Mouse (Mus musculus) retina, embryonic 14.5 days (tissue): ENCODE results near the gene Osbp.
"Not testable (repeated sequence)": the region's sequence is repeated elsewhere in the genome, so short reads cannot be mapped to it uniquely, and the experiment has no call there.

ENCODE experiments used
- DNase-seq: peaks from one replicate; pipeline ENCODE4 v3.0.0-alpha.2; 2015; ENCODE audit warnings: low spot score

Osbp gene

DNA sequence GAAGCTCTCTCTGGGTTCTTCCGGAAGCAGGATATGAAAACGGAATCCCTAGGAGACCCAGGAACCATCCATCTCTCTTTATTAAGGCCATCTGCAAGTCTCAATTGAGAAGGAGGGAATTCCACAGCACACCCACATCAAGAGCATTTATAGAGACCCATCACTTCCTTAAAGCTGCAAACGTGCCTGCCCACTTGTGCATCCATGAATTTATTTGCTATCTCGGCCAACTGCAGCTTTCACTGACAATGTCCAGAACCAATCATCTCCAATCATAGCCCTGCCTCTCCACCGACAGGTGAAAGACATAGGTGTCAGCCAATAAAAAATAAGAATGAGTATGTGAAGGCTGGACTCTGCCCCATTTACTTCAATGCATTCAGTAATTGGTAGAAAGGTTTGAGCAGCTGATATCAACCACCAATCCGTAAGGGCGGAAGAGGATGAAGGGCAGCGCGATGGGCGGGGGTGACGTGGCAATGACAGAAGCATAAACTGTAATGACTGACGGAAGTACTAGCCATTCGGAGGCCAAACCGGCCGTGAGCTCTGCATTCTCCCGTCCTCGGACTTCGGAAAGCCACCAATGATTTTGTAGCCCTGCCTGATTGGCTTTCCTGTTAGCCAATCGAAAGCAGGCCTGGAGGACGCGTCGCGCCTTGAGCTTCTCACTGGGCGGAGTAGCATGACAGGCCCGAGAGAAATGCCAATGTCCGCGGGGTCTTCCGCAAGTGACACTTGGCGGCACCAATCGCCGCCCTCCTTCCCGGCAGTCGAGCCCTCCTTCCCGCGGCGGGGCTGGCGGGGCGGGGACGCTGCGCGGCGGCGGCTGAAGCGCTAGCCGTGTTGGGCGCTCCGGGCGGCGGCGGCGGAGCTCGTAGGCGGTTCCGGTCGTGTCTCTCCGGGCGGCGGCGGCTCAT lies at the start of gene Osbp:
TSS of gene Osbp (plus strand) at position 919 of the 920 bp plus-strand sequence.
- DNase-seq = peak; percentile 99

- no peak for DNase-seq
These were observed 43.7 kb upstream of the Osbp start for GRCm38 (mm10) chr19:11922068-11922467.

DNA sequence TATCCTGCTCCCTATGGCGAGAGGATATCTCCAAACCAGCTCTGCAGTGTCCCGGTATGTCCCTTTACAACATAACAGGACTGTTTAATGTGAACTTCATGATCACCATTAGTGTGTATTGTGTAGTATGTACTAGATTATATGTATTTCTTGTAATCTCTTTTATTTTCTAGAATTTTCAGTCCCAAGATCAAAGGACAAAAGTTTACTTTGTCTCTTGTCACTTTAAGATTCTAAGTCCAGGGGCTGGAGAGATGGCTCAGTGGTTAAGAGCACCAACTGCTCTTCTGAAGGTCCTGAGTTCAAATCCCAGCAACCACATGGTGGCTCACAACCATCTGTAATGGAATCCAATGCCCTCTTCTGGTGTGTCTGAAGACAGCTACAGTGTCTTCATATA lies 43.2 kb upstream of the Osbp start:
- not testable (repeated sequence) for DNase-seq

GRCm38 (mm10) chr19:11926380-11926779 lies 39.4 kb upstream of the Osbp start:
- DNase-seq = no peak

DNA sequence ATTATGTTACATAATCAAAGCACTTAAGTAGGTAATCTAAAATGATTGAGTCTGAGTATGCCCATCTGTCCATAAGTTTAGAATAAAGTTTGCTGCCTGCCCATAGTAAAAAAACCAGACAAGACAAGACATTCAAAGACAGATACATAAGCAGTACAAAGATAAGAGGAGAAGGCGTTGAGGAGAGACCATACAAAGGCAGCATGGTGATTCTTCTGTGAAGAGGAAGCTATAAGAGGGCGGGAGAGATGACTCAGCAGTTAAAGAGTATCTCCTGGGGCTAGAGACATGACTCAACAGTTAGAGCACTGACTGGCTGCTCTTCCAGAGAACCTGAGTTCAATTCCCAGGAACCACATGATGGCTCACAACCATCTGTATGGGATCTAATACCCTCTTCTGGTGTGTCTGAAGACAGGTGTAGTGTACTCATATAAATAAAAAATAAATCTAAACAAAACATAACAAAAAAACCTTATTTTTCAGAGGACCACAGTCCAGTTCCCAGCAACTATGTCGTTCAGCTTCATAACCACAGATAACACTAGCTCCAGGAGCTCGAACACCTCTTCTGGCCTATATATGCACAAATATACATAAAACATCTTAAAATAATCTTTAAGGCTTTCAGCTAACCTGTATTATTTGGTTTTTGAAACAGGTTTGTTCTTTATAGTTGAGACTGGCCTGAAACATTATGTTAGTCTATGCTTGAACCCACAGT lies 37.6 kb upstream of the Osbp start:
- DNase-seq = no peak

GRCm38 (mm10) chr19:11946460-11946859 lies 19.3 kb upstream of the Osbp start:
- not testable (repeated sequence) for DNase-seq

DNA sequence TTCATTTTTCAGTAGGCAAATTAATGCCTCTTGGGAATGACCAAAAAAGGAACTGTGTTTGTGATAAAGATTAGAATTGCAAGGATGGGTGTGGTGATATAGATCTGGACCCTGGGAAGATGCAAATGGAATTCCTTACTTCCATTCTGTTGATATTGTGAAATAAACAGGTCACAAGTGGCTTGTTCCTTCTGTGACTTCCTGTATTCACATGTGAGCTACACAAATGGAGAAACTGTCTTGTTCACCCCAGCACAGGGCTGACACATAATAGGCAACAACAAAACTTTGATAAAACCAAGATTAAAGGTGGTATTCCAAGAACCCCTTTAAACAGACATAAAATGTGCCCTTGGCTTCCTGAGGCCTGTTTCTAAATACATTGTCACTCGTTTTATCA lies 15.9 kb upstream of the Osbp start:
- DNase-seq = no peak

GRCm38 (mm10) chr19:11950747-11951146 lies 15.0 kb upstream of the Osbp start:
- DNase-seq = no peak

DNA sequence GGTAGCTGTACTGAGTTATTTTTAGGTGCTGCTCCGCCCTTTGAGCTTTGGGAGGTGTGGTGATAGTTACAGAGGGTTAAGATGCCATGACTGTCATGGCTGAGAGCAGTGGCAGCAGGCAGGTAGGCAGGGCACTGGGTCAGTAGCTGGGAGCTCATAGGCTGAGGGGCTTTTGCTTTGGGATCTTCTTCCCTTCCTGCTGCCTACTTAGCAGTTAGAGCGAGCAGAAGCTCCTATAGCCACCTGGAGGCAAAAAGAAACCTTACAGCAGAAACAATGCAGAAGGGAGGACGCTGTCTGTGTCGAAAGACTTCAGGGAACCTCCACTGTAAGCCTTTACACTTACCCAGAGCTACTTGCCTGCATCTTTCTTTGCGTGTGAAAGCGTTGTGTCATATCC lies 11.5 kb upstream of the Osbp start:
- DNase-seq = peak; percentile 6

GRCm38 (mm10) chr19:11956636-11957035 lies 9.1 kb upstream of the Osbp start:
- no peak for DNase-seq

DNA sequence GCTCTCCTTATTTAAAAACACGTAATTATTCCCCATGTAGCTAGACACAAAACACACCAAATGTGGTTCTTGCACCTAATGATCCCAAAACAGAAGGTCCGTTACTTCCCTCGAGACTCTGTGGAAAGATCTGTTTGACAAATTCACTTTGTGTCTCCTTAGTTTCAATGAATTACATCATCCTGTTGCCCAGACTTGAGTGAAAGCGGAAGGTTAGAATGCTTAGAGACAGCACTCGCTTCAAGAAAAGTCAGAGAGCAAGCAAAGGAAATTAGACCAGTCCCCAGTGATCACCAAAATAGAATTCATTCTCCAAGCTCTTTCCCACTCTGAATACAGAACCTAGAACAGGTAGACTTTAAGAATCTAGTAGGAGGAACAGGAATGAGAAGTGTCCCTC lies 8.3 kb upstream of the Osbp start:
- no peak for DNase-seq

GRCm38 (mm10) chr19:11957846-11958245 lies 7.9 kb upstream of the Osbp start:
- no peak for DNase-seq

GRCm38 (mm10) chr19:11964266-11964665 lies 1.5 kb upstream of the Osbp start:
- peak; percentile 14 for DNase-seq

DNA sequence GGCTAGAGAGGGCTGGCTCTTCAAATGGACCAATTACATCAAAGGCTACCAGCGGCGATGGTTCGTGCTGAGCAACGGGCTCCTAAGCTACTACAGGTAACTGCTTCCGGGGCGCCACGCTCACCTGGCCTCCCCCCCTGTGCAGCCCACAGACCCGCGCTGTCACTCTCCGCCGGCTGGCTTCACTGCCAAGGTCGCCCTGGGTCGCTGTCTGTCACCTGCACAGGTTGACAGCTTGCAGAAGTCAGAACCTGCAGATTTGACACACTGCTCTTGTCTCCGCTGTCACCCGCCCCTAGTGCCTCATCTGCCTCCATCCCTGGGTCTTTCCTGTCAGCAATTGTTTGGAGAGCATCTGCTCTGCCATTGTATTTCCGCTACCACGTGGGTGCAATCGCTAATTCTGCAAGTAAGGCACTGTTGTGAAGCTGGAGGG lies 478 bp downstream of the Osbp start:
- peak; percentile 39 for DNase-seq

GRCm38 (mm10) chr19:11969155-11970050 lies 3.7 kb downstream of the Osbp start:
- no peak for DNase-seq

- no peak for DNase-seq
These were observed 7.9 kb downstream of the Osbp start for GRCm38 (mm10) chr19:11973511-11974222.

GRCm38 (mm10) chr19:11974223-11974540 lies 8.4 kb downstream of the Osbp start:
- no peak for DNase-seq

GRCm38 (mm10) chr19:11975683-11976082 lies 9.9 kb downstream of the Osbp start:
- no peak for DNase-seq

- no peak for DNase-seq
These were observed 11.6 kb downstream of the Osbp start for GRCm38 (mm10) chr19:11977363-11977762.

DNA sequence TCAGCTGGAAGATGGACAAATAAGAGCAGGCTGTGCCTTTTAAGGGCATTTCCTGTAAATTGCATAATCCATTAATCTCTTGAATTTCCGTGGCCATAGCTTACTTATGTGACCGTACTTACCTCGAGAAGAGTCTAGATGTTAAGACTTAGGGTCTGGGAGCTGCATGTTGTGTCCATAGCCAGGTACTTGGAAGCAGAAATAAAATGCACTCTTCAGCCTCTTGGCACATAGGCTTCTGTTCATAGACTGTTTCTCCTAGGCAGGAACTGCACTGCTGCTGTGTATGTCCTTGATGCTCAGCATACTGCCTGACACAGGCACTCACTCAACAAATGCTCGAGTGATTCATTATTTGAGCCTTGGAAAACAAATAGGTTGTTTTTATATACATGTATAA lies 14.7 kb downstream of the Osbp start:
- DNase-seq = no peak

DNA sequence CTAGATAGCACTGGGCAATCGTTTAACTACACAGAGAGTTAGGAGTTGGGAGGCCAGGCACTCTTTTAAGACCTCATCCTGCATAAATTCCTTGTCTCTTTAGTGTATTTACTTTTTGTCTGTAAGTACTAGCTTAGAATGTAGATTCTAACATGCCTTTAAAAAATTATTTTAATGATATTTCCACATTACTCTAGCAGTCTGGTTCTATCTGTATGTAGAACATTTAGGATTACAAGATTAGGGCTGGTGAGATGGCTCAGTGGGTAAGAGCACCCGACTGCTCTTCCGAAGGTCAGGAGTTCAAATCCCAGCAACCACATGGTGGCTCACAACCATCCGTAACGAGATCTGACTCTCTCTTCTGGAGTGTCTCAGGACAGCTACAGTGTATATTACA lies 18.9 kb downstream of the Osbp start:
- DNase-seq = not testable (repeated sequence)

DNA sequence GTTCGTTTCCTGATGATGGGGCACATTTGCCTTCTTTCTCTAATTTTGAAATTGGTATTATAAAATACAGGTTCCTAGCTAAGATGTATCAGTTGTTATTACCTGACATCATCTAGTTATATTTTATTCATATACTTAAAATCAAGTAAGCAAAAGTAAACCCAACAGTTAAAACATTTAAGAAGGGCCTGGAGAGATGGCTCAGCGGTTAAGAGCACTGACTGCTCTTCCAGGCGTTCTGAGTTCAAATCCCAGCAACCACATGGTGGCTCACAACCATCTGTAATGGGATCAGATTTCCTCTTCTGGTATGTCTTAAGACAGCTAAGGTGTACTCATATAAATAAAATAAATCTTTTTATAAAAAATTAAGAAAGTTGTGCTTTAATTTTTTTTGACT lies 22.1 kb downstream of the Osbp start:
- no peak for DNase-seq
